Mouse (Mus musculus): ENCODE measurements around the gene Ldlrap1. TPM values are rescaled to one million over a fixed set of nuclear protein-coding genes. Genes with fewer than 3 reads are reported as not detected.

Ldlrap1 gene
- polyA plus RNA-seq, 1 experiment from 2014 or later = 4.9 TPM

GRCm38 (mm10) chr4:134721076-134721475 is 46.7 kb downstream of the Ldlrap1 start:
- Histone ChIP-seq H3K27ac (replicated peaks) (no peak overlapping the region), H3K9ac (no peak overlapping the region), H3K4me2 (no peak overlapping the region), H3K4me3 (no peak overlapping the region), H3K36me3 (no peaks in the 10 kb centered on the region), H3K27me3 (no peaks in the 10 kb centered on the region), H3K9me3 (no peaks in the 10 kb centered on the region), H3K4me1 (replicated peaks) (peaks cover 17% of the 10 kb centered on the region)
- WGBS = 84% methylated on average over 6 of the region's 6 CpGs
- no peak for ATAC-seq (ENCODE audit: low read depth)

DNA sequence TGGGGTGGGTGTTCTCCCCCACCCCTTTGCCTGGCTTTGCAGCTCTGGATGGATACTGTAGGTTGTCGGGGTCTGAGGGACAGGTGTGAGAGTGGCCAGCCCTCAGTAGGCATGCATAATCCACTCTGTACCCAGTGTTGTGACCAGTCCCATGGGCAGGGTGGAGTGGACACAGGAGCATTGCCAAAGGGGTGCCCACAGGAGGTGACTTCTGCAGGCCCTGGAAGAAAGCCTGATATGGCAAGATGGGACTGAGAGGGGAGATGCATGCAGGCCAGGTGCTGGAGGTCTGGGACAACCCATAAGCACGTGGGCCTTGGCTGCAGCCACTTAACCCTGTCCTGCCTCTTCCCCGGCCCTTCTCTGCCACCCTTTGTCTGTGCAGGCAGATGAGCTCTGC is 47.5 kb downstream of the Ldlrap1 start:
- Histone ChIP-seq H3K9ac (no peak overlapping the region), H3K4me1 (replicated peaks) (peaks cover 17% of the 10 kb centered on the region), H3K27me3 (no peaks in the 10 kb centered on the region), H3K4me3 (no peak overlapping the region), H3K27ac (replicated peaks) (no peak overlapping the region), H3K36me3 (no peaks in the 10 kb centered on the region), H3K4me2 (no peak overlapping the region), H3K9me3 (no peaks in the 10 kb centered on the region)
- 66% methylated on average over 3 of the region's 3 CpGs for WGBS
- no peak for ATAC-seq (ENCODE audit: low read depth)

GRCm38 (mm10) chr4:134719489-134719888 is 48.3 kb downstream of the Ldlrap1 start:
- Histone ChIP-seq H3K27me3 (no peaks in the 10 kb centered on the region), H3K9ac (no peak overlapping the region), H3K9me3 (no peaks in the 10 kb centered on the region), H3K27ac (replicated peaks) (no peak overlapping the region), H3K4me2 (no peak overlapping the region), H3K4me3 (no peak overlapping the region), H3K4me1 (replicated peaks) (peaks cover 14% of the 10 kb centered on the region), H3K36me3 (no peaks in the 10 kb centered on the region)
- ATAC-seq (ENCODE audit: low read depth) = no peak
- 78% methylated on average over 8 of the region's 8 CpGs for WGBS

DNA sequence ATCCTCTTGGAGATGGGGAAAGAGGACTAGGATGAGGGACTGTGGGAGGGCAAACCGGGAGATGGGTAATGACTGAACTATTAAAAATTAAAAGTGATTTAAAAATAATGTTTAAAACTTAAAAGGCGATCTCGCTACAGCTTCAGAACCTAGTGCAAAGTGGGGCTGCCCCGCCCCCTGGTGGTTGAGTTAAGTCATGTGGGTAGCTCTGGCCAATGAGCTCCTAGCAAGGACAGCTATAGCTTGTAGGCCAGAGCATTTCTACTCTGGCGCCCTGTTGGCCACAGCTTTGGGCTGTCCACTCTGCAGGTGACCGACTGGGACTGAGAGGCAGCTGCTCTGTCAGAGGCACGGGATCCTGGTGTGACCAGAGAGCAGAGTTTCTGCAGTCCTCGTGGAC is 53.9 kb downstream of the Ldlrap1 start:
- Histone ChIP-seq H3K4me2 (no peak overlapping the region), H3K9ac (no peak overlapping the region), H3K9me3 (no peaks in the 10 kb centered on the region), H3K27me3 (no peaks in the 10 kb centered on the region), H3K4me1 (replicated peaks) (peaks cover 14% of the 10 kb centered on the region), H3K36me3 (no peaks in the 10 kb centered on the region), H3K27ac (replicated peaks) (no peak overlapping the region), H3K4me3 (no peak overlapping the region)
- peak; percentile 79 for ATAC-seq (ENCODE audit: low read depth)
- 4% methylated on average over 8 of the region's 8 CpGs for WGBS

- Histone ChIP-seq H3K4me3 (peak overlapping the region; percentile 61), H3K9ac (peak overlapping the region; percentile 78), H3K9me3 (no peaks in the 10 kb centered on the region), H3K4me1 (replicated peaks) (peaks cover 50% of the 10 kb centered on the region), H3K4me2 (peak overlapping the region; percentile 84), H3K27ac (replicated peaks) (peak overlapping the region; percentile 87), H3K36me3 (no peaks in the 10 kb centered on the region), H3K27me3 (peaks cover 12% of the 10 kb centered on the region; the same call in 1 of the 2 replicates)
- no peak for ATAC-seq (ENCODE audit: low read depth)
- 19% methylated on average over 5 of the region's 5 CpGs for WGBS
Observed at GRCm38 (mm10) chr4:134705311-134705710, 62.5 kb downstream of the Ldlrap1 start.

- WGBS = under 1% methylated on average over 21 of the region's 21 CpGs
Observed at GRCm38 (mm10) chr4:134704590-134704989, 63.2 kb downstream of the Ldlrap1 start.

GRCm38 (mm10) chr4:134703835-134704546 is 63.8 kb downstream of the Ldlrap1 start, which contains the start of gene Man1c1:
Gene Man1c1 (minus strand): TSS chr4:134704290.
- Histone ChIP-seq H3K4me1 (replicated peaks) (peaks cover 50% of the 10 kb centered on the region), H3K4me3 (peak within 1 kb of the TSS; percentile 61), H3K9ac (peak within 1 kb of the TSS; percentile 80), H3K27ac (replicated peaks) (peak within 1 kb of the TSS; percentile 87), H3K27me3 (peaks cover 12% of the 10 kb centered on the region; the same call in 1 of the 2 replicates), H3K36me3 (no peaks in the 10 kb centered on the region), H3K9me3 (no peaks in the 10 kb centered on the region), H3K4me2 (peak within 1 kb of the TSS; percentile 84)
- under 1% methylated on average over 57 of the region's 81 CpGs for WGBS
- ATAC-seq (ENCODE audit: low read depth) = peak; percentile 92

More at GRCm38 (mm10) chr4:134704590-134704989, 63.2 kb downstream of the Ldlrap1 start:
- Histone ChIP-seq H3K4me1 (replicated peaks) (peaks cover 50% of the 10 kb centered on the region), H3K9me3 (no peaks in the 10 kb centered on the region), H3K36me3 (no peaks in the 10 kb centered on the region), H3K9ac (peak overlapping the region; percentile 78), H3K27ac (replicated peaks) (peak overlapping the region; percentile 87), H3K27me3 (peaks cover 12% of the 10 kb centered on the region; the same call in 1 of the 2 replicates), H3K4me3 (peak overlapping the region; percentile 61), H3K4me2 (peak overlapping the region; percentile 84)
- ATAC-seq (ENCODE audit: low read depth) = peak; percentile 55

- ATAC-seq (ENCODE audit: low read depth) = peak; percentile 24
- Histone ChIP-seq H3K9ac (peak overlapping the region; percentile 80), H3K4me3 (peak overlapping the region; percentile 61), H3K27ac (replicated peaks) (peak overlapping the region; percentile 59), H3K36me3 (no peaks in the 10 kb centered on the region), H3K4me2 (peak overlapping the region; percentile 84), H3K4me1 (replicated peaks) (peaks cover 50% of the 10 kb centered on the region), H3K27me3 (peaks cover 12% of the 10 kb centered on the region; the same call in 1 of the 2 replicates), H3K9me3 (no peaks in the 10 kb centered on the region)
- WGBS = under 1% methylated on average over 82 of the region's 90 CpGs
Observed at GRCm38 (mm10) chr4:134702981-134703834, 64.6 kb downstream of the Ldlrap1 start.

DNA sequence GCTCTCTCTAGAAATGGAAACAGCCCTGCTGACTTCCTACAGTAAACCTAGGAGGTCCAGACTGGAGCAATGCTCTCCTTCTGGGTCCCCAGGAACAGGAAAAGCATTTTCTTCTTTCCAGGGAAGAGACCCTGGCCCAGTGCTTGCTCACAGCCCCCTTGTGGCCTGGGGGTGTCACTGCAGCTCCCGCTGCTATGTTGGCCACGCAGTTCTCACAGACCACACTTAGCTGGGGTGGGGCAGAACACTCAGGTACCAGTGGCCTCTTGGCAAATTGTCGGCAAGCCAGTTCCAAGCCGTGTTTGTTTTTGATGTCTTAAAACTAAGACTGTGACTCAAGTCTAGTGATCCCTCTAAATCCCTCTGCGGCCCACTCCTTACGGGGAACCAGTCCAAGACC is 65.9 kb downstream of the Ldlrap1 start:
- H3K4me2 ChIP-seq = peak overlapping the region; percentile 84
- H3K9ac ChIP-seq = peak overlapping the region; percentile 80
- H3K36me3 ChIP-seq = 0 out of 2 replicates have a peak, but pooled peaks cover 4% of the 10 kb centered on the region
- peaks cover 59% of the 10 kb centered on the region for H3K4me1 ChIP-seq (replicated peaks)
- H3K9me3 ChIP-seq = no peaks in the 10 kb centered on the region
- ATAC-seq (ENCODE audit: low read depth) = no peak
- H3K4me3 ChIP-seq = peak overlapping the region; percentile 61
- 29% methylated on average over 6 of the region's 6 CpGs for WGBS
- H3K27ac ChIP-seq (replicated peaks) = no peak overlapping the region
- peaks cover 12% of the 10 kb centered on the region; the same call in 1 of the 2 replicates for H3K27me3 ChIP-seq

DNA sequence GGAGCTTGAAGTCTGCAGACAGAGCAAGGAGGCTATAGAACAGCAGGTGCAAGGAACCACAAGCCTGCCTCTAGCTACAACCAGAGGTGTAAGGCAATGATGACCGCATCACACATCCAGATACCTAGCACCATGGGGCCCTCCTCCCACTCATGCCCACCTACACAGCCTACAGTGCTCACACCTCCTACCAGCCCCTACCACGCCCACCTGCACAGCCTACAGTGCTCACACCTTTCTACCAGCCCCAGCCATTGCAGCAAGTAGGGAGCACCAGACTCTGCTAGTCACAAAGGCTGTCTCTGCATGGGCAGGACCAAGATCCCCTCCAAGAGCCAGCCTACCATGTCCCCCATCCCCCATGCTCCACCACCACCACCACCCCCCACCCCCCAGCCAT is 66.9 kb downstream of the Ldlrap1 start:
- H3K27me3 ChIP-seq = peaks cover 12% of the 10 kb centered on the region; the same call in 1 of the 2 replicates
- no peaks in the 10 kb centered on the region for H3K9me3 ChIP-seq
- 84% methylated on average over 2 of the region's 2 CpGs for WGBS
- 0 out of 2 replicates have a peak, but pooled peaks cover 4% of the 10 kb centered on the region for H3K36me3 ChIP-seq
- peaks cover 62% of the 10 kb centered on the region for H3K4me1 ChIP-seq (replicated peaks)
- 0 out of 2 replicates have a peak overlapping the region, but pooled peaks have one; percentile 4 for H3K9ac ChIP-seq
- ATAC-seq (ENCODE audit: low read depth) = no peak
- peak overlapping the region; percentile 6; the same call in 1 of the 2 replicates for H3K4me3 ChIP-seq
- H3K27ac ChIP-seq (replicated peaks) = no peak overlapping the region
- peak overlapping the region; percentile 84 for H3K4me2 ChIP-seq

- WGBS = 78% methylated on average over 9 of the region's 9 CpGs
Observed at GRCm38 (mm10) chr4:134693202-134693940, 74.5 kb downstream of the Ldlrap1 start.

More at GRCm38 (mm10) chr4:134693202-134693940, 74.5 kb downstream of the Ldlrap1 start:
- ATAC-seq (ENCODE audit: low read depth) = no peak
- H3K36me3 ChIP-seq = 0 out of 2 replicates have a peak, but pooled peaks cover 4% of the 10 kb centered on the region
- H3K27ac ChIP-seq (replicated peaks) = no peak overlapping the region
- no peak overlapping the region for H3K4me3 ChIP-seq
- peaks cover 12% of the 10 kb centered on the region for H3K4me1 ChIP-seq (replicated peaks)
- no peaks in the 10 kb centered on the region for H3K9me3 ChIP-seq
- no peak overlapping the region for H3K4me2 ChIP-seq
- H3K27me3 ChIP-seq = no peaks in the 10 kb centered on the region
- H3K9ac ChIP-seq = no peak overlapping the region

All from neural tube, embryonic 13.5 days (tissue).